Mouse (Mus musculus) layer of hippocampus, postnatal 25 days (tissue): ENCODE results near the gene D430042O09Rik. TPM values are rescaled to one million over a fixed set of nuclear protein-coding genes. Genes with fewer than 3 reads are reported as not detected.

Experiments
- total RNA-seq, 2 experiments: library from RNA; stranded (reverse); gene quantifications; 2 replicates each; pipeline ENCODE4 v1.2.3; 2021

Gene D430042O09Rik
- total RNA-seq, 2 experiments from 2014 or later = 27.1 to 29.4 TPM

Other genes starting within 250 kb of the D430042O09Rik start
- gene Nsmce1, start 216.3 kb upstream of the D430042O09Rik start, total RNA-seq = 10 to 100 TPM; 16.6 to 18.1 TPM
- 1 to 10 TPM; 3.7 to 4.6 TPM for gene Il4ra, start 155.8 kb upstream of the D430042O09Rik start, total RNA-seq
- gene Il21r, start 104.5 kb upstream of the D430042O09Rik start, total RNA-seq = 1 to 10 TPM in 1 of 2 experiments, under 1 TPM in 1; 0.89 to 1.1 TPM
- gene Gtf3c1, start 108 bp upstream of the D430042O09Rik start, total RNA-seq = 100 to 1,000 TPM; 108 to 112 TPM